Mouse (Mus musculus) liver, embryonic 14.5 days (tissue): ENCODE measurements around the gene Nobox.

Experiments
- CTCF ChIP-seq: IDR thresholded peaks from 2 replicates; pipeline ENCODE4 v1.5.1; 2016; ENCODE audit warnings: antibody characterized with exemption, low read depth, control low read depth
- EP300 ChIP-seq: IDR thresholded peaks from 2 replicates; pipeline ENCODE4 v1.6.1; 2016; ENCODE audit warnings: antibody characterized with exemption, low read depth

GRCm38 (mm10) chr6:43337491-43337961 lies 28.2 kb upstream of the Nobox start:
- TF ChIP-seq CTCF: no peak
- no peak for TF ChIP-seq EP300
